Mouse (Mus musculus): ENCODE results near the gene Psmd2.
"Not testable (repeated sequence)": the region's sequence is repeated elsewhere in the genome, so short reads cannot be mapped to it uniquely, and the experiment has no call there.

The Psmd2 gene

GRCm38 (mm10) chr16:20657661-20658060 lies 6.2 kb downstream of the Psmd2 start:
- no peak for DNase-seq (ENCODE audit: low spot score)

GRCm38 (mm10) chr16:20668013-20668412 lies 16.6 kb downstream of the Psmd2 start, which contains the start of gene Eif4g1:
TSS of gene Eif4g1 (plus strand) at chr16:20668313.
- not testable (repeated sequence) for DNase-seq (ENCODE audit: low spot score)

- DNase-seq (ENCODE audit: low spot score) = no peak
Observed at GRCm38 (mm10) chr16:20670291-20670690, 18.8 kb downstream of the Psmd2 start.

- DNase-seq (ENCODE audit: low spot score) = no peak
Observed at GRCm38 (mm10) chr16:20671886-20672285, 20.4 kb downstream of the Psmd2 start.

GRCm38 (mm10) chr16:20672500-20672902 lies 21.0 kb downstream of the Psmd2 start:
- DNase-seq (ENCODE audit: low spot score) = peak; percentile 97

- peak; percentile 66 for DNase-seq (ENCODE audit: low spot score)
Observed at GRCm38 (mm10) chr16:20672965-20673705, 21.7 kb downstream of the Psmd2 start.

- DNase-seq (ENCODE audit: low spot score) = peak; percentile 41
Observed at GRCm38 (mm10) chr16:20673706-20674303, 22.4 kb downstream of the Psmd2 start.

- no peak for DNase-seq (ENCODE audit: low spot score)
Observed at GRCm38 (mm10) chr16:20675213-20675612, 23.8 kb downstream of the Psmd2 start.

- no peak for DNase-seq (ENCODE audit: low spot score)
Observed at GRCm38 (mm10) chr16:20676702-20677101, 25.2 kb downstream of the Psmd2 start.

- no peak for DNase-seq (ENCODE audit: low spot score)
Observed at GRCm38 (mm10) chr16:20677380-20677779, 25.9 kb downstream of the Psmd2 start.

- DNase-seq (ENCODE audit: low spot score) = peak; percentile 86
Observed at GRCm38 (mm10) chr16:20677974-20678675, 26.7 kb downstream of the Psmd2 start.

- no peak for DNase-seq (ENCODE audit: low spot score)
Observed at GRCm38 (mm10) chr16:20690774-20691173, 39.3 kb downstream of the Psmd2 start.

GRCm38 (mm10) chr16:20691617-20692016 lies 40.2 kb downstream of the Psmd2 start:
- no peak for DNase-seq (ENCODE audit: low spot score)

GRCm38 (mm10) chr16:20692241-20692965 lies 41.0 kb downstream of the Psmd2 start:
- DNase-seq (ENCODE audit: low spot score) = no peak

- DNase-seq (ENCODE audit: low spot score) = peak; percentile 86
Observed at GRCm38 (mm10) chr16:20693111-20693701, 41.8 kb downstream of the Psmd2 start, which contains the start of gene Fam131a. TSS of gene Fam131a (plus strand) at chr16:20693241.

GRCm38 (mm10) chr16:20694781-20695180 lies 43.3 kb downstream of the Psmd2 start:
- DNase-seq (ENCODE audit: low spot score) = no peak

GRCm38 (mm10) chr16:20695622-20696323 lies 44.3 kb downstream of the Psmd2 start:
- peak; percentile 83 for DNase-seq (ENCODE audit: low spot score)

GRCm38 (mm10) chr16:20699266-20699665 lies 47.8 kb downstream of the Psmd2 start:
- no peak for DNase-seq (ENCODE audit: low spot score)

- no peak for DNase-seq (ENCODE audit: low spot score)
Observed at GRCm38 (mm10) chr16:20700036-20700435, 48.6 kb downstream of the Psmd2 start.

- DNase-seq (ENCODE audit: low spot score) = no peak
Observed at GRCm38 (mm10) chr16:20701316-20701715, 49.9 kb downstream of the Psmd2 start.

Measured in ovary, postnatal 36 days (tissue).